Mouse (Mus musculus): Measurements from ENCODE around the gene Naif1. TPM values are rescaled to one million over a fixed set of nuclear protein-coding genes. Genes with fewer than 3 reads are reported as not detected.
"Not testable (repeated sequence)": the region's sequence is repeated elsewhere in the genome, so short reads cannot be mapped to it uniquely, and the experiment has no call there.

Naif1 gene
- polyA plus RNA-seq, 1 experiment from 2014 or later = 4.1 TPM

- H3K27ac ChIP-seq (ENCODE audit: low read length) = no peak overlapping the region
- H3K4me3 ChIP-seq (ENCODE audit: low read depth, low read length) = no peak overlapping the region
- ATAC-seq = no peak
- no peak overlapping the region for H3K9ac ChIP-seq (replicated peaks; ENCODE audit: low read depth)
- no peaks in the 10 kb centered on the region for H3K9me3 ChIP-seq (ENCODE audit: low read length)
- no peaks in the 10 kb centered on the region for H3K36me3 ChIP-seq (ENCODE audit: insufficient read depth, low read length)
- DNase-seq (ENCODE audit: low spot score) = no peak
- 91% methylated on average over 2 of the region's 2 CpGs for WGBS
- H3K27me3 ChIP-seq (replicated peaks; ENCODE audit: insufficient read depth, low read length) = no peaks in the 10 kb centered on the region
- no peak overlapping the region for H3K4me2 ChIP-seq (replicated peaks; ENCODE audit: low read depth, low read length)
- no peak for TF ChIP-seq EP300 (IDR thresholded peaks at IDR 0.05)
- TF ChIP-seq CTCF (IDR thresholded peaks at IDR 0.05) = no peak
- H3K4me1 ChIP-seq (ENCODE audit: insufficient read depth, low read depth, low read length) = peaks cover 10% of the 10 kb centered on the region
Measured at GRCm38 (mm10) chr2:32459657-32460056, 9.4 kb downstream of the Naif1 start.

DNA sequence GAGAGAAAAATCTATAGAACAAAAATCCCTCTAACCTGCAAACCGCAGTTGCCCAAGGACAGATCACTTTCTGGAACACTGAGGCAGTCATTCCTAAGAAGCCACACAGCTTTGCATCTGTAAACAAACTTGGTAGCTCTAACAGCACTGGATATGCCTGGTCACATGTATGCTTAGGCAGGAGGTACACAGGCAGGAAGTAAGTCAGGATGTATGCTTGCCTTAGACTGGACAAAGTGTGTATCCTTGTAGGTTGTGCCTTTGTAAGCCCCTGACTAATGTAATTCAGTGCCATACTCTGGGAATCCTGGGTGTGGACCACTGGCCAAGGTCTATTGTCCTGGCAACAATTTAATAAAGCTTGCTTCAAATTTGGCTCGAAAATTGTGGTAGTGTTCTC, 13.5 kb downstream of the Naif1 start:
- Histone ChIP-seq H3K4me1 (ENCODE audit: insufficient read depth, low read depth, low read length) (peaks cover 13% of the 10 kb centered on the region), H3K4me3 (ENCODE audit: low read depth, low read length) (no peak overlapping the region), H3K27ac (ENCODE audit: low read length) (peak overlapping the region; percentile 22), H3K9me3 (ENCODE audit: low read length) (no peaks in the 10 kb centered on the region), H3K4me2 (replicated peaks; ENCODE audit: low read depth, low read length) (no peak overlapping the region), H3K9ac (replicated peaks; ENCODE audit: low read depth) (no peak overlapping the region), H3K36me3 (ENCODE audit: insufficient read depth, low read length) (no peaks in the 10 kb centered on the region), H3K27me3 (replicated peaks; ENCODE audit: insufficient read depth, low read length) (no peaks in the 10 kb centered on the region)
- TF ChIP-seq CTCF (IDR thresholded peaks at IDR 0.05) = no peak
- TF ChIP-seq EP300 (IDR thresholded peaks at IDR 0.05) = no peak
- 69% methylated on average over 2 of the region's 2 CpGs for WGBS
- ATAC-seq = peak; percentile 72
- peak; percentile 35 for DNase-seq (ENCODE audit: low spot score)

GRCm38 (mm10) chr2:32464212-32464891, 14.1 kb downstream of the Naif1 start:
- no peaks in the 10 kb centered on the region for H3K27me3 ChIP-seq (replicated peaks; ENCODE audit: insufficient read depth, low read length)
- H3K9ac ChIP-seq (replicated peaks; ENCODE audit: low read depth) = no peak overlapping the region
- peak; percentile 90 for ATAC-seq
- peak; percentile 14; the same call in 1 of the 2 replicates for TF ChIP-seq CTCF (IDR thresholded peaks at IDR 0.05)
- TF ChIP-seq EP300 (IDR thresholded peaks at IDR 0.05) = peak; percentile 75
- peak overlapping the region; percentile 22 for H3K27ac ChIP-seq (ENCODE audit: low read length)
- H3K4me2 ChIP-seq (replicated peaks; ENCODE audit: low read depth, low read length) = no peak overlapping the region
- H3K4me3 ChIP-seq (ENCODE audit: low read depth, low read length) = no peak overlapping the region
- peak; percentile 89 for DNase-seq (ENCODE audit: low spot score)
- H3K4me1 ChIP-seq (ENCODE audit: insufficient read depth, low read depth, low read length) = peaks cover 13% of the 10 kb centered on the region
- H3K36me3 ChIP-seq (ENCODE audit: insufficient read depth, low read length) = no peaks in the 10 kb centered on the region
- WGBS = 14% methylated on average over 6 of the region's 6 CpGs
- H3K9me3 ChIP-seq (ENCODE audit: low read length) = no peaks in the 10 kb centered on the region

DNA sequence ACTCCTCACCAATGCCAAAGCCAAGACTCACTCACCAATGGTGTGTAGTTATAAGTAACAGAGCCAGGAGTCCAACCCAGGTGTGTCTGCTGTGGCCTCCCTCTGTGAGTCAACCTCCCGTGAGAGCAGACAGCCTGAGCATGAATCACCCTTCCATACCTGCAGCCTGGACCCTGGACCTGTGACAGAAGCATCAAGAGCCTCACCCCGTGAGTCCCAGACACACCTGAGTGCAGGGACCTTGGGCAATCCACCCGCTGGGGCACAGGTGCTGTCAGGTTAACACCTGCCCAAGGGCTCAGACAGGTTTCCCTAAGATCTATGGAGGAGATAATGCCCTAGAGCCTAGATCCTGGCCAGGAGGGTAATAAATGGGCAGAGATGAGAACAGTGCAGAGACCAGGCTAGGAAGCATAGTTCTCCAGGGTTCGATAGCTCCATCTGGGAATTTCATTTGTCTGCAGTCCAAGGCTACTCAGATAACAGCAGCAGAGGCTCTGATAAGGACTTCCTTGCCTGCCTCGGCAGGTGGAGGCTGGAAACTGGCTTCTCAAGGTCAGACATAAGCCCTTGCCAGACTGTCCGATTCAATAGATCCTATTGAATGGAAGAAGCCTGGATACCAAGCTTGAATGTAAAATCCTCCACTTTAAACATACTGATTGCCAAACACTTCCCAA, 20.9 kb downstream of the Naif1 start:
- no peak overlapping the region for H3K9ac ChIP-seq (replicated peaks; ENCODE audit: low read depth)

DNA sequence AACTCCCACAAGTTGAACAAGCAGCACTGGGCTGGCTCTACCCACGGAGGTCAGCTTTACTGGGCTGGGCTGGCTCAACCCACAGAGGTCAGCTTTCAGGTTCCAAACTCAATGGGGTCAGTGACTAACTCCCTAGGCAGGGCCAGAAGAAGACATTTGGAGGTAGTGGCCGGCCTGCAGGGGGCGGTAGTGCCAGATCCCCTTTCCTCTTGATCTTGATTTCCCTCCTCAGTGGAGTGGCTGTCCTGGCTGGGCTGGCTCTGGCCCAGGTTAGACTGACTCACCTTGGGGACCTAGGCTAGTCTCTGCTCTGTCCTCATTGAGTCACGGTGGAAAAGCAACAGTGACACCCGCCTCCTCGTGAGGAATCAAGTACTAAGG, 21.4 kb downstream of the Naif1 start:
- H3K36me3 ChIP-seq (ENCODE audit: insufficient read depth, low read length) = no peaks in the 10 kb centered on the region
- no peaks in the 10 kb centered on the region for H3K4me1 ChIP-seq (ENCODE audit: insufficient read depth, low read depth, low read length)
- no peaks in the 10 kb centered on the region for H3K27me3 ChIP-seq (replicated peaks; ENCODE audit: insufficient read depth, low read length)
- H3K9ac ChIP-seq (replicated peaks; ENCODE audit: low read depth) = no peak overlapping the region
- DNase-seq (ENCODE audit: low spot score) = peak; percentile 57
- TF ChIP-seq EP300 (IDR thresholded peaks at IDR 0.05) = no peak
- TF ChIP-seq CTCF (IDR thresholded peaks at IDR 0.05) = peak; percentile 54
- H3K4me2 ChIP-seq (replicated peaks; ENCODE audit: low read depth, low read length) = no peak overlapping the region
- peak; percentile 80 for ATAC-seq
- no peaks in the 10 kb centered on the region for H3K9me3 ChIP-seq (ENCODE audit: low read length)
- H3K4me3 ChIP-seq (ENCODE audit: low read depth, low read length) = no peak overlapping the region
- H3K27ac ChIP-seq (ENCODE audit: low read length) = no peak overlapping the region
- 67% methylated on average over 6 of the region's 6 CpGs for WGBS

More for the DNA sequence above, 20.9 kb downstream of the Naif1 start:
- Histone ChIP-seq H3K27ac (ENCODE audit: low read length) (no peak overlapping the region), H3K4me2 (replicated peaks; ENCODE audit: low read depth, low read length) (no peak overlapping the region), H3K4me3 (ENCODE audit: low read depth, low read length) (no peak overlapping the region), H3K36me3 (ENCODE audit: insufficient read depth, low read length) (no peaks in the 10 kb centered on the region), H3K27me3 (replicated peaks; ENCODE audit: insufficient read depth, low read length) (no peaks in the 10 kb centered on the region), H3K4me1 (ENCODE audit: insufficient read depth, low read depth, low read length) (no peaks in the 10 kb centered on the region), H3K9me3 (ENCODE audit: low read length) (no peaks in the 10 kb centered on the region)
- peak; percentile 46 for DNase-seq (ENCODE audit: low spot score)
- 54% methylated on average over 6 of the region's 6 CpGs for WGBS
- peak; percentile 62 for ATAC-seq
- TF ChIP-seq EP300 (IDR thresholded peaks at IDR 0.05) = 0 out of 2 replicates have a peak, but pooled peaks have one; percentile 17
- no peak for TF ChIP-seq CTCF (IDR thresholded peaks at IDR 0.05)

DNA sequence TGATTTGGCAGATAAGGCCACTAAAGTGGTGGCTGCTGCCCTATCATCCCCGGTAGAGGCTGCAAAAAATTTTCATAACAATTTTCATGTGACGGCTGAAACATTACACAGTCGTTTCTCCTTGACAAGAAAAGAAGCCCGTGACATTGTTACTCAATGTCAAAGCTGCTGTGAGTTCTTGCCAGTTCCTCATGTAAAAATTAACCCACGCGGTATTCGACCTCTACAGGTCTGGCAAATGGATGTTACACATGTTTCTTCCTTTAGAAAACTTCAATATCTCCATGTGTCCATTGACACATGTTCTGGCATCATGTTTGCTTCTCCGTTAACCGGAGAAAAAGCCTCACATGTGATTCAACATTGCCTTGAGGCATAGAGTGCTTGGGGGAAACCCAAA, 25.1 kb downstream of the Naif1 start:
- H3K4me2 ChIP-seq (replicated peaks; ENCODE audit: low read depth, low read length); H3K4me1 ChIP-seq (ENCODE audit: insufficient read depth, low read depth, low read length); H3K9me3 ChIP-seq (ENCODE audit: low read length); H3K27ac ChIP-seq (ENCODE audit: low read length); DNase-seq (ENCODE audit: low spot score); H3K27me3 ChIP-seq (replicated peaks; ENCODE audit: insufficient read depth, low read length); ATAC-seq; H3K36me3 ChIP-seq (ENCODE audit: insufficient read depth, low read length); H3K9ac ChIP-seq (replicated peaks; ENCODE audit: low read depth); H3K4me3 ChIP-seq (ENCODE audit: low read depth, low read length): not testable (repeated sequence)
- 96% methylated on average over 3 of the region's 9 CpGs for WGBS
